Mouse (Mus musculus): ENCODE measurements around the gene Thsd7b. TPM values are rescaled to one million over a fixed set of nuclear protein-coding genes. Genes with fewer than 3 reads are reported as not detected.
A peak's percentile ranks its signal among the peaks of the same experiment; 100 is the strongest.

Gene Thsd7b
- polyA plus RNA-seq, 1 experiment from 2014 or later, result 12.3 TPM

DNA sequence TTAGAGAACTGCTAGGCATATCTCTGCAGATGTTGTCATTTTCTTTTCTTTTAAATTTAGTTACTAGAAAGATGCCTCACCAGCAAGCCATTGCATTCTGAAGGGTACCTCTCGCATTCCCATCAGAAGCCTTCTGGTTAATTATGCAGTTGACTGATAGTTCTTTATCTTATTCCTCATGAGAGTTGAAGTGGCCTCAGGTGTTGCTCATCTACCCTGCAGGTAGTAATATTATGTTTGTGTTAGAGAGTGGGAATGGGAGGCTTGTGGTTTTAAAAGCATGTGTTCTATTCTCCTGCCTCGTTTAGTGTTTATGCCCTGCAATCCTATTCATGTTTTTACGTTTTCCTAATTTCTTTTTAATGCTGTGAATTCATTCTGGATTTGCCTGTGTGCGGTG is 265.9 kb downstream of the Thsd7b start:
- 75% methylated on average over 4 of the region's 4 CpGs for WGBS
- Histone ChIP-seq H3K27me3 (ENCODE audit: control insufficient read depth, insufficient read depth, low read length) (no peaks in the 10 kb centered on the region), H3K9me3 (ENCODE audit: control insufficient read depth, low read length) (no peaks in the 10 kb centered on the region), H3K9ac (replicated peaks; ENCODE audit: low read length) (no peak overlapping the region), H3K4me3 (replicated peaks; ENCODE audit: low read depth, low read length) (no peak overlapping the region), H3K36me3 (ENCODE audit: control insufficient read depth, insufficient read depth, low read length) (no peaks in the 10 kb centered on the region), H3K4me1 (ENCODE audit: control insufficient read depth, insufficient read depth, low read length) (no peaks in the 10 kb centered on the region), H3K27ac (replicated peaks; ENCODE audit: low read depth, low read length) (no peak overlapping the region), H3K4me2 (ENCODE audit: low read length) (no peak overlapping the region)
- DNase-seq (peak; percentile 25), ATAC-seq (ENCODE audit: low FRiP score, low TSS enrichment) (no peak)

DNA sequence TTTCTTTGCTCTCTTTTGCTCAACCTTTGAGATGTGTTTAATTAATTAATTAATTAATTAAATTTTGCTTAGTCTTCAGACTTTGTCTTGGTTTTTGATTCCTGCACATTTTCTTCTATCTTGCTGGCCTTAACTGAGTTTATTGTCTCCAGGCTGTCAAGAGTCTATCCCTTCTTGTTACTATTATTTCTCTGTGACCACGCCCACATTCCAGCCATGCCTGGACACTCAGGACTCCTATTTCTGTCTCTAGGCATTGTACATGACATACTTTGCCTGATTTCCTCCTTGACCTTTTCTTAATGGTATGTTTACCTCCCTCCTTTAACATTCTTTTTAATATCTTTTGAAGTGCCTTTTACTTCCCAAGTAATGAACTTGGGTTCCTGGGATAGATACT is 267.6 kb downstream of the Thsd7b start:
- Histone ChIP-seq H3K27me3 (ENCODE audit: control insufficient read depth, insufficient read depth, low read length) (no peaks in the 10 kb centered on the region), H3K36me3 (ENCODE audit: control insufficient read depth, insufficient read depth, low read length) (no peaks in the 10 kb centered on the region), H3K4me3 (replicated peaks; ENCODE audit: low read depth, low read length) (no peak overlapping the region), H3K4me1 (ENCODE audit: control insufficient read depth, insufficient read depth, low read length) (no peaks in the 10 kb centered on the region), H3K27ac (replicated peaks; ENCODE audit: low read depth, low read length) (no peak overlapping the region), H3K9me3 (ENCODE audit: control insufficient read depth, low read length) (no peaks in the 10 kb centered on the region), H3K4me2 (ENCODE audit: low read length) (no peak overlapping the region), H3K9ac (replicated peaks; ENCODE audit: low read length) (no peak overlapping the region)
- 71% methylated on average over 1 of the region's 1 CpGs for WGBS
- no peak for DNase-seq
- no peak for ATAC-seq (ENCODE audit: low FRiP score, low TSS enrichment)

DNA sequence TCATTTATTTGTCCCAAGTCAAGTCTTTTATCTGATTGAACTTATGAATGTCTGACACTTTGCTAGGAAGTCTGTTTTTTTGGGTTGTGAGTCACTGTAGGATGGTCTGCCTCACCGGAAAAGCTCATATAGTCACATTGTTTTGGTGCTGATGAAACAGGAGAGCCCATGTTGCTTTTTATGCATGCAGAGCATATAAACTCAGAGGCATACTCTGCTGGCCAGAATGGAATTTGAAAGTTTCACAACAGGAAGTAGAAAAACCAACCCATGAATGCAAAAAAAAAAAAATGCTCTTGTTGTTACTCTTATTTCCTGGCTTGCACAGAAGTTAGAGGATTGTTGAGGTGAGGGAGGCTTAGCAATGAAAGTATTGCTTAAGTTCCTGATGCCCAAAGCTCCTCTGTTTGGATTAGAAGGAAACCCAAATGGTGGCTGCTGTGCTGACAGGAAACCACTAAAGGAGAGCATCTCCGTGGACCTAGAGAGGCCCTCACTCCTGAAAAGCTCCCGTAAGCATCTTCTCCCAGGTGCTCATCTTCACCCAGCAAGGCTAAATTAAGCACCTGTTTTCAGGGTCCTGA is 269.6 kb downstream of the Thsd7b start:
- H3K4me1 ChIP-seq (ENCODE audit: control insufficient read depth, insufficient read depth, low read length), result no peaks in the 10 kb centered on the region
- H3K36me3 ChIP-seq (ENCODE audit: control insufficient read depth, insufficient read depth, low read length), result no peaks in the 10 kb centered on the region
- no peak overlapping the region for H3K27ac ChIP-seq (replicated peaks; ENCODE audit: low read depth, low read length)
- no peak overlapping the region for H3K4me2 ChIP-seq (ENCODE audit: low read length)
- DNase-seq, result no peak
- H3K4me3 ChIP-seq (replicated peaks; ENCODE audit: low read depth, low read length), result no peak overlapping the region
- H3K27me3 ChIP-seq (ENCODE audit: control insufficient read depth, insufficient read depth, low read length), result no peaks in the 10 kb centered on the region
- 93% methylated on average over 3 of the region's 3 CpGs for WGBS
- no peak for ATAC-seq (ENCODE audit: low FRiP score, low TSS enrichment)
- H3K9me3 ChIP-seq (ENCODE audit: control insufficient read depth, low read length), result no peaks in the 10 kb centered on the region
- no peak overlapping the region for H3K9ac ChIP-seq (replicated peaks; ENCODE audit: low read length)

DNA sequence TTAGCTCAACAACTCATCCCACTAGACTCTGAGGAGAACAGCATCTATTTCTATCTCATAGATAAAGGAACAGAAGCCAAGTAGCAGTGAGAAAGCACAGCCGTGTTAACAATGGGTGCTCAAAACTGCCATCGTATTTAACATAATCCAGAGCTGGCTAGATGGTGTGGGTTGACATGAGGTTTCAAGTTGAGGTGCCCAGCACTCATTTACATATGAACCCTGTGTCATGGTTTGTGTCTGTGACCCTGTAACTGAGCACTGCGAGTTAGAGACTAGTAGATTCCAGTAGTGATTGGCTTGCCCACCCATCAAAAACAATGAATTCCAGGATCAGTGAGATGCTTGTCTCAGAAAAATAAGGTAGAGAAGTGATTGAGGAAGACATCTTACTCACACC is 270.1 kb downstream of the Thsd7b start:
- H3K27me3 ChIP-seq (ENCODE audit: control insufficient read depth, insufficient read depth, low read length), result no peaks in the 10 kb centered on the region
- no peak overlapping the region for H3K27ac ChIP-seq (replicated peaks; ENCODE audit: low read depth, low read length)
- WGBS, result 78% methylated on average over 3 of the region's 3 CpGs
- H3K4me3 ChIP-seq (replicated peaks; ENCODE audit: low read depth, low read length), result no peak overlapping the region
- H3K9ac ChIP-seq (replicated peaks; ENCODE audit: low read length), result no peak overlapping the region
- no peak overlapping the region for H3K4me2 ChIP-seq (ENCODE audit: low read length)
- H3K36me3 ChIP-seq (ENCODE audit: control insufficient read depth, insufficient read depth, low read length), result no peaks in the 10 kb centered on the region
- H3K9me3 ChIP-seq (ENCODE audit: control insufficient read depth, low read length), result no peaks in the 10 kb centered on the region
- DNase-seq (no peak), ATAC-seq (ENCODE audit: low FRiP score, low TSS enrichment) (no peak)
- H3K4me1 ChIP-seq (ENCODE audit: control insufficient read depth, insufficient read depth, low read length), result no peaks in the 10 kb centered on the region

DNA sequence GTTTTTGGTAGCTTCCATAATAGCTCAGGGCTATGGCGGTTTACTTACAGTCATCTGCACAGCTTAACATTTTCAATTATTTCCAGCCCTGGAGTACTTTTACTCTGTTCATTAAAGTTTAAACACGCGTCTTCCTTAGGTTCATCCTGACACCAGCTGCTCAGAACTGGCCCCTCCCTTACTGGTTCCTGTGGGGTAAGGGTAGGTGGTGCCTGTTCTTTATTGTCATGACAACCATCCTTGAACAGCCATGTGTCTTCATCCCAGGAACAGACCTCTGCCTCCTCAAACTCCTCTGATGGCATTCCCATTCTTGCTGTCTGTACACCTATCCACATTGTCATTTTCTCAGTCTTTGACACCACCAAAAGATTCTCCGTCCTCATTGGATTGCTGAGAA is 285.0 kb downstream of the Thsd7b start:
- Histone ChIP-seq H3K27me3 (ENCODE audit: control insufficient read depth, insufficient read depth, low read length) (no peaks in the 10 kb centered on the region), H3K4me1 (ENCODE audit: control insufficient read depth, insufficient read depth, low read length) (no peaks in the 10 kb centered on the region), H3K9me3 (ENCODE audit: control insufficient read depth, low read length) (no peaks in the 10 kb centered on the region), H3K4me2 (ENCODE audit: low read length) (no peak overlapping the region), H3K36me3 (ENCODE audit: control insufficient read depth, insufficient read depth, low read length) (no peaks in the 10 kb centered on the region), H3K27ac (replicated peaks; ENCODE audit: low read depth, low read length) (no peak overlapping the region), H3K9ac (replicated peaks; ENCODE audit: low read length) (no peak overlapping the region), H3K4me3 (replicated peaks; ENCODE audit: low read depth, low read length) (no peak overlapping the region)
- DNase-seq (peak; percentile 10), ATAC-seq (ENCODE audit: low FRiP score, low TSS enrichment) (peak; percentile 34; the same call in 1 of the 2 replicates)
- 84% methylated on average over 4 of the region's 4 CpGs for WGBS

DNA sequence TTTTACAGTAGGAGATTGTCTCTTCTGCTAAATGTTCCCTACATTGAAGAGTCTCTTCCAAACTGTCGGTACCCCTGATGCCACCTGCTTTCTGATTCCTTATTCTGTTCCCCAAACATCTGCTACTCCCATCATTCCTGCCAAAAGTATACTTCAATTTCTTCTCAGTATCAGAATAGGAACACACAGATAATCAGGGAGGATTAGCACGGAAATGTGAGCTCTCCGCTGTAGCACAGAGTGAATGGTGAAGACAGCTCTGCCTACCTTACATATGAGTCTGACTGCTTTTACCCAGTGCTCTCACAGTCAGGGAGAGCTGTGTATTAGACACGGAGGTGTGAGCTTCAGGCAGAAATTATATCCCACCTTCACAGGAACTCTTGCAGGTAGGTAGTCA is 286.0 kb downstream of the Thsd7b start:
- Histone ChIP-seq H3K27ac (replicated peaks; ENCODE audit: low read depth, low read length) (no peak overlapping the region), H3K9me3 (ENCODE audit: control insufficient read depth, low read length) (no peaks in the 10 kb centered on the region), H3K36me3 (ENCODE audit: control insufficient read depth, insufficient read depth, low read length) (no peaks in the 10 kb centered on the region), H3K4me2 (ENCODE audit: low read length) (no peak overlapping the region), H3K4me3 (replicated peaks; ENCODE audit: low read depth, low read length) (no peak overlapping the region), H3K4me1 (ENCODE audit: control insufficient read depth, insufficient read depth, low read length) (no peaks in the 10 kb centered on the region), H3K9ac (replicated peaks; ENCODE audit: low read length) (no peak overlapping the region), H3K27me3 (ENCODE audit: control insufficient read depth, insufficient read depth, low read length) (no peaks in the 10 kb centered on the region)
- 88% methylated on average over 4 of the region's 4 CpGs for WGBS
- ATAC-seq (ENCODE audit: low FRiP score, low TSS enrichment), result no peak
- DNase-seq, result no peak

DNA sequence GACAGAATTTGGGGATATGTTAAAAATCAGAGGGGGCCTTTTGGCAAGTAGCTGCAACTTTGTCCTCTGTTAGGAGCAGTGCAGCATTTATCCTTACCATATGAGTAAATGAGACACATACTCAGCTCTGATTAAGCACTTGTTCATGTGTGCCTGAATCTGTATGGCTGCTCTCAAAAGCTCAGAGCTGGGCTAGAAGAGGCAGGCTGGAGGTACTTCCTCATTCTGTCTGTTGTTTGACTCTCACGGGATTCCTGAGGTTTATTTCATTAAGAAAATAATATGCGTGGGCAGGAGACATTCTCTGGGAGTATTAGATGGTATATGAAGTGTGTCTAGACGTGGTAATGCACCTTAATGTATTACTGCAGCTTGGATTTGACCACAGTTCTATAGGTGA is 286.7 kb downstream of the Thsd7b start:
- Histone ChIP-seq H3K27ac (replicated peaks; ENCODE audit: low read depth, low read length) (no peak overlapping the region), H3K27me3 (ENCODE audit: control insufficient read depth, insufficient read depth, low read length) (no peaks in the 10 kb centered on the region), H3K36me3 (ENCODE audit: control insufficient read depth, insufficient read depth, low read length) (no peaks in the 10 kb centered on the region), H3K4me3 (replicated peaks; ENCODE audit: low read depth, low read length) (no peak overlapping the region), H3K4me1 (ENCODE audit: control insufficient read depth, insufficient read depth, low read length) (no peaks in the 10 kb centered on the region), H3K4me2 (ENCODE audit: low read length) (no peak overlapping the region), H3K9me3 (ENCODE audit: control insufficient read depth, low read length) (no peaks in the 10 kb centered on the region), H3K9ac (replicated peaks; ENCODE audit: low read length) (no peak overlapping the region)
- DNase-seq (peak; percentile 27), ATAC-seq (ENCODE audit: low FRiP score, low TSS enrichment) (no peak)
- 54% methylated on average over 3 of the region's 3 CpGs for WGBS

DNA sequence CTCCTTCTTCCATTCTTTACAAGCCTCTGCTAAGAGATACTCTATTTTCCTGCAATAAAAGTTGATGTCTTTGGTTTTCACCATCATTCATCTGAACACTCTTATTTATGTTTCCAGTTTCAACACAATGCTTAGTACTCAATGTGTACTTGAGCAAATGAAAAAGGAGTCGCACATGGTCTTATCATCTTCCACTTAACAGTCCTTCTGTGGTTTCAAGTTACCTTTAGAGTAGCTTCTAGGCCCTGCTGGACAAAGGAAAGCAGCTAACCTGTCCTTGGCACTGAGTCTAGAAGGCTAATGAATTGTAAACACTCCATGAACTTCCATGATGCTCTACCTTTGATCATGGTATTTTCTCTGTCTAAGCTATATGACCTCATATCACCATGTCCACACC is 289.6 kb downstream of the Thsd7b start:
- DNase-seq, result no peak
- H3K36me3 ChIP-seq (ENCODE audit: control insufficient read depth, insufficient read depth, low read length), result no peaks in the 10 kb centered on the region
- no peak overlapping the region for H3K9ac ChIP-seq (replicated peaks; ENCODE audit: low read length)
- no peak overlapping the region for H3K4me2 ChIP-seq (ENCODE audit: low read length)
- 95% methylated on average over 1 of the region's 1 CpGs for WGBS
- H3K27ac ChIP-seq (replicated peaks; ENCODE audit: low read depth, low read length), result no peak overlapping the region
- H3K27me3 ChIP-seq (ENCODE audit: control insufficient read depth, insufficient read depth, low read length), result no peaks in the 10 kb centered on the region
- no peaks in the 10 kb centered on the region for H3K9me3 ChIP-seq (ENCODE audit: control insufficient read depth, low read length)
- ATAC-seq (ENCODE audit: low FRiP score, low TSS enrichment), result no peak
- no peak overlapping the region for H3K4me3 ChIP-seq (replicated peaks; ENCODE audit: low read depth, low read length)
- no peaks in the 10 kb centered on the region for H3K4me1 ChIP-seq (ENCODE audit: control insufficient read depth, insufficient read depth, low read length)

DNA sequence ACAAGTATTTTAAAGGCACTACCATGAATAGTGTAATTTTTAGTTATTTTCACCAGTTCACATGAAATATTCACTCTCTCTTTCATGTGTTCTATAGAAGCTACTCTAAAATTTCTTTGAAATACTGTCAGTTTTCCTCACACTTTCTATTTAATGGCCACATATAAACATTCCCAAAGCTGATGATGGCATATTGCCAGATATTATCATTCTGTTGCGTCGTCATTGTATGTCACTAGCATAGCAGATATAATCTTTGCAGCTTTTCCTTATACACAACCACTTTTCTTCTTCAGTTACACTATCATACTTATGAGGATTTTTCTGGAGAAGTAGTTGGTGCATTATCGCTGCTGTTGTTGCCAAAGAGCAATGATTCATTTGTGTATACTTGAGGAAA is 297.4 kb downstream of the Thsd7b start:
- no peak for DNase-seq
- ATAC-seq (ENCODE audit: low FRiP score, low TSS enrichment), result no peak
- H3K4me2 ChIP-seq (ENCODE audit: low read length), result no peak overlapping the region
- no peak overlapping the region for H3K27ac ChIP-seq (replicated peaks; ENCODE audit: low read depth, low read length)
- H3K36me3 ChIP-seq (ENCODE audit: control insufficient read depth, insufficient read depth, low read length), result no peaks in the 10 kb centered on the region
- H3K9ac ChIP-seq (replicated peaks; ENCODE audit: low read length), result no peak overlapping the region
- no peaks in the 10 kb centered on the region for H3K27me3 ChIP-seq (ENCODE audit: control insufficient read depth, insufficient read depth, low read length)
- 91% methylated on average over 3 of the region's 3 CpGs for WGBS
- no peaks in the 10 kb centered on the region for H3K4me1 ChIP-seq (ENCODE audit: control insufficient read depth, insufficient read depth, low read length)
- H3K9me3 ChIP-seq (ENCODE audit: control insufficient read depth, low read length), result no peaks in the 10 kb centered on the region
- H3K4me3 ChIP-seq (replicated peaks; ENCODE audit: low read depth, low read length), result no peak overlapping the region

Data from midbrain, embryonic 14.5 days (tissue).